Mouse (Mus musculus) monocyte, adult 5-6 weeks (primary cell): ENCODE results near the gene Traf2. TPM values are rescaled to one million over a fixed set of nuclear protein-coding genes. Genes with fewer than 3 reads are reported as not detected.

Source experiments
- ATAC-seq: fragments of 153-309, 156-312 bp; replicated peaks from 2 replicates; pipeline ENCODE4 v1.8.0; 2017; ENCODE audit warnings: mild to moderate bottlenecking; ENCODE audit not compliant: low TSS enrichment, insufficient number of reproducible peaks, severe bottlenecking, poor library complexity, low FRiP score
- total RNA-seq: library from RNA; stranded (forward); fragments of 200-1000, 200-491, 200-594 nt; gene quantifications from 3 replicates; pipeline ENCODE4 v1.2.3, GENCODE M21; 2017

Traf2 gene
- total RNA-seq, result 16.6 to 29.4 TPM (median 18.0 TPM) in 3 replicates

DNA sequence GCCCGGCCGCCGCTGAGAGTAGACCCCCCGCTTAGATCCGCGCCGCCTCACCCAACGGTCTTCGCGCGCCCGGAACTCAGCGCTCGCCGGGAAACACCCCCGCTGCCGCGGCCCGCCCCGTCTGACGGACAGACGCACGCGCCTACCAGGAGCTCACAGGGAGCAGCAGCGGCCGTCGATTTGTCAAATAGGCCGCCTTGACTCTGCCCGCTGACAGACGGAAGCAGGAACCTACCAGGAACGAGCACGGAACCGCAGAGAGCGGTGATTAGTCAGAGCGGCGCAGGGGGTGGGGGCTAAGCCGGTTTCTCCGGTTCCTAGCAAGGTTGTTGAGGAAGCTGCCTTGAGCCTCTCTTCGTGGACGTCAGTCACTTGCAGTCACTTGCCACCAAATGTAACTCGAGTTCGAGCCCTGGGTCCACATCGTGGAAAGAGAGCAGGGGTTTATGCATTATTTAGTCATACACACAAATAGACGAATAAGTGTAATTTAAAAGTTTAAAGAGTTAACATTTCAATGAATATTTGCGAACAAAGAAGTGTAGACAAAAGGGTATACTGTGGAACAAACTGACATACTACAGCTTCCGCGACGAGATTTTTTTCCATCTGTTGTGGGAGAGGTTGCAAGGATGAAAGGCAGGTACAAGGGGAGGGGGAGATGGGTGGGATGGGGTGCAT lies at the start of gene Traf2:
TSS of gene Traf2 (minus strand) at position 130 of the 681 bp plus-strand sequence.
- peak; percentile 98 for ATAC-seq

DNA sequence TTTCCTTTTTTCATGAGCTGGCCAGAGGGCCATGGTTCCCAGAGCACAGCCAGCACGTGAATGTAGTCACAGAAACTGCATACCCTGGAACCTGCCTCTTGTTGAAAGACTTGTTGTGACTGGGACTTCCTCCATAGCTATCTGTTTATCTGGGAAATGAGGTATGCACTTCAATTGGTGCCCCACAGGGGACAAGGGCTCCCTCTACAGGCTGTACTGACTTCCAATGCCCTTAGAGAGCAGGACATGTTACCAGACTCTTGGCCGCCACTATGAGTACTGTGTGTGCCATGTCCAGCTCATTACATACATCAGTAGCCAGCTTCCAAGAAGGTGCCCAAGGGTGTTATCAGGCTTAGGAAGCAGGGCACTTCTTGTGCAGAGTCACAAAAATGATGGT lies 45.1 kb upstream of the Traf2 start:
- ATAC-seq, result no peak

DNA sequence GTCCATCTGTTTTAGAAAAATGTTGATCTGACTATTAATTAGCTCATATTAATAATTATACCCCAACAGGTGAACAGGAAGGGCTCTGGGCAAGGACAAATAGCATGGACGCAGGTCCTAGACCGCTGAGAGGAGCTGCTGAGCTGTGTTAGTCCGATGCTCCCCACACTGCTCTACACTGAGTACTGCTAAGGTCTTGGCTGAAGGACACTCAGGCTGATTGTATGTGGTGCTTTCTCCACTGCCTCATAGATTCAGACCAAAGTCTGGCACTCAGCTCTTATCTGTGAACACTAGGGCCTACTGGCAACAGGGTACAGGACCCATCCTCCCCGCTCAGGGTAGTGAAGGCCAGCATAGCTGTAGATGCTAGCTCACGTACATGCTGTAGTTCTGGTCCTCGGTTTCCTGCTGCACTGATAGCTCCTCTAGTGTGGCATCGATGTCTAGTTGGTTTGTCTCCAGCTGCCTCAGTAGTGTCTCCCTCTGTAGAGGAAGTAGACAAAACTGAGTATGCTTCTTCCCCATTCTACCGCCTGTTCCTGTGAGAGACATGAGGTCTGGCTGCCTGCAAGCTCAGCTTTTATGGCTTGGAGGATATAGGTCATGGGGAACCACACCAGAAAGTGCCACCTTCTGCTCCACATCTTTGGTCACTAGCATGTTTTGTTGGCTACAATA lies 41.6 kb upstream of the Traf2 start:
- ATAC-seq, result no peak

DNA sequence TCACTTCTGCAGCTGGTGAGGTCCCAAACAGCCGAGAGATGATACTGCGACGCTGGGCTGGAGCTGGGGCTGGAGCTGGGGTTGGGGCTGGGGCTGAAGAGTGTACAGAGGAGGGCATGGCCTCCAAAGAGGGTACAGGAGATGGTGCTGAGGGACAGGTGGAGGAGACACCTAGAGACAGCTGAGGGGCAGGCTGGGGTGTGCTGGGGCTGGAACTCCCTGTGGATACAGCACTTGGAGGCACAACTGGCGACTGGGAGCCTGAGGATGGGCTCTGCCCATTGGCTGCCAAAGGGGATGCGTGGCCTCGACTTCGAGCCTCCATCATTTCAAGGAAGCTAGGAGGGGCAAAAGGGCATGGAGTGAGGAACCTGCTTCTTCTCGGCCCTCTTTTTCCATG lies 40.5 kb upstream of the Traf2 start:
- ATAC-seq, result no peak

DNA sequence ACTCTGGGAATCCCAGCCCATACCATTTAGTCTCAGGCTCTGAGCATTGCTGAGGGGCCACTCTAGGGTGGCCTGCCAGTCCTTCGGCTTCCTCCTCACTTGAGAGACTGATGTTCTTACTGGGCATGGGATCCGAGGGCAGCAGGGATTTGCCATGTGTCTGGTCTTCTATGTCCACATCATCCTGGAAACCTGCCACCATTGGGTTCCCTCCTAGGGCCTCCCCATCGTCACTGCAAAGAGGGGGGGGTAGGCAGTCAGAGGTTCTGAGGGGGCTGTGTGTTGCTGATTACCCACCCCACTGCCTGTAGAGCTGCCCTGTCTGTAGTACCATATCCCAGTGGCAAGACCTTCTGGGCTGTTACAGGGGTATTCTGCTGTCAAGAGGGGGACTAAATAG lies 38.9 kb upstream of the Traf2 start:
- no peak for ATAC-seq

DNA sequence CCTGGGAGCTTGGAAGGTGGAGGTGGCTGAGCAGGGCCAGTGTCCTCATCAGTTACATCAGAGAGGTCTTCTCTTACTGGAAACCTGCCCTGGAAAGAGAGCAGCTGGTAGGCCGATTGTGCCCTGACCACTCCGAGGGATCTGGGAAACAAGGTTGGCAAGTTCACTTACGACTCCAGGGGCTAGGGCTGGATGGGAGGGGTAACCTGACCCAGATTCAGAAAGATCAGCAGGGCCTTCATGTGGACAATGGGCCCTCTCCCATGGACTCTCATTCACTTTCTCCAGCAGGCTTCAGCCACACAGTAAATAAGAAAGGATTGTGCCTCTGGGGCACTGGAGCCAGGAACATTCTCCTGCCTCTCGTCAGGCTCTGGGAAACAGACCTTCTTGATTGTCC lies 38.1 kb upstream of the Traf2 start:
- no peak for ATAC-seq

DNA sequence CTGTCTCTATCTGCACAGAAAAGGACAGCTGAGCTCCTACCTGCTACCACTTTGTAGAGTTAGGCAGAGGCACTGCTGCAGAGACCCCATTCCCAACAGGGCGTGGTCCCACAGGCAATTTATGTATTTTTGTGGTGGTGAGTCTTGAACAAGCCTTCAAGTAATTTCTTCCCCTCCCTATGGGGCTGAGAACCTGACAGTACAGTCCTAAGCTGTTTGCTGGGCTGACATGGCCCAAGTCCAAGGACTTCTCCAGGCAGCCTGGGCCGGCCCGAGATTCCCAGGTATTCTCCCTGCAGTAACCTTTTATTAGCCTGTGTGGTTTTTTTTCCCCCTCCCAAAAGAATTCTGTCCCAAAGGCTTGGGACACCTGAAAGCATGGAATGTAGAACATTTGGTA lies 37.4 kb upstream of the Traf2 start:
- no peak for ATAC-seq

DNA sequence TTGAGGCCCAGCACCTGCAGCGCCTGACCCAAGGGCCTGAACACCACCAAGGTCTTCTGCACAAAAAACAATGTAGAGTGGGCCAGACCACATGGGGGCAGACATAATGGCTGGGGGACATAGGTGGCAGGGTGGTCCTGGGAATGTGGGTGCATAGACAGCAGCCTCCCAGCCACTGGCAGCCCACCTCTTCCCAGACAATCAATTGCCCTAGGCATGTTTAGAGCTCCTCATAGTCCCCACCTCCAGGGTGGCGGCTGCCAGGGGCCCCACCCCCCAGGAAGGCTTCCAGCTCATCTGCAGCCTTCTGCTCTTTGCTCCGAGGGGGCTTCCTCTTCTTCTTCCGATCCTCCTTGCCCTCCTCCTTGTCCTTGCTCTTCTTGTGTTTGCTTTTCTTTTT lies 36.8 kb upstream of the Traf2 start:
- no peak for ATAC-seq

DNA sequence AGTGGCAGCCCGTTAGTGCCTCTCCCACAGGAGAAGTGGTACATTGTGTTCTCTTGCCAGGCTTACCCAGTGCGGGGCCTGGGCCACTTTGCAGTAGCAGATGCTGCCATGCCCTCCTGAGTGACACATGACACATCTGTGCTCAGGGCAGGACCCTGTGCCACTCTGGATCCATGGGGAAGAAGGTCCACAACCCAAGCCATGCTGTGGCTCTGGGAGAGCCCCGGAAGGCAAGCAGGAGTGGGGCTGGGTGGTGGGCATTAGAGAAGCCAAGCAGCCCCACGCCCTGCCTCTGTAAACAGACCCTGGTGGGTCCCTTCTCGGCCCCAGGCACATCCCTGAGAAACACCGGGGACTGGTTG lies 36.4 kb upstream of the Traf2 start:
- no peak for ATAC-seq

DNA sequence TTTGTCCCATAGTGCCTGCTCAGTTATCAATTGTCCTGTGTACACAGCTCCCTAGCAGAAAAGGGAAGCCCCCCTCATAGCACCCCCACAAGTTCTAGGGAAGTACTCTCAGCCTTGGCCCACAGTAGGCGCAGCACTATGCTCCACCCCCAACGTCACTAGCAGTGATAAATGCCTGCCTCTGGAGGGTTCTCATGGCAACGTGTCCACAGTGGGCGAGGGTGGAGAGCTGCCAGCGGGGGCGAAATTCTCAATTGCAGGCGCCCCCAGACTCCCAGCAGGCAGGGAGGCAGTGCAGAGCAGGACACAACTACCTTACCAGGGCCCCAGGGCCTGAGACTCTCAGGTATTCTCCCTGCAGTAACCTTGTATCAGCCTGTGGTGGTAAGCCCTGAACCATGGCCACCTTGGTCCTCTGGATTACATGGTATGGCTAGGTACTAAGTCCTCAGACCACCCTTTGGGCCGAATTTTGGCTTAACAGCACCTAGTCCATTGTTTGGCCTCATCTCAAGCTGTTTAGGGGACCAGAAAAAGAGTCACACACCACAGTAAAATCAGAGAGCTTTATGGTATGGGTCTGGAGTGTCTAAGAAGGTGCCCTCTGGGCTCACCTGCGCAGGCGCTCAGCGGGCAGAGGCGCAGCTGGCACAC lies 35.9 kb upstream of the Traf2 start:
- ATAC-seq, result no peak

DNA sequence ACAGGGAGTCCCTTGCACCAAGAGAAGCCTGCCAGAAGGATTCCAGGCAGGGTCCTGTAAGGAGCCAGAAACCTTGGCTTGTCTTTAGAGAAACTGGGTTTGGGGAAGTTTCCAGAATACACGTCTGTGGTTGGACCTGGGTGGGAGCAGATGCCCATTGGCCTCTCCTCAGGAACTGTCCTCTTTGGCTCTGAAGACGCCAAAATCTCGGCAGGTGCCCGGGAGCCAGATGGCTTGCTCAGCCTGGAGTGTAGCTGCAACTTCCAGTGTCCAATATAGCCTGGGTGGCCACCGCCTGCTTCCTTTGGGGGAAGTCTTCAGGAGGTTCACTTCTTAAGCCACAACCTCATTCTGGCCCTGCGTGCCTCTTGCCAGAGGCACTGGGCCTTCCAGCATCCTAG lies 35.2 kb upstream of the Traf2 start:
- no peak for ATAC-seq

DNA sequence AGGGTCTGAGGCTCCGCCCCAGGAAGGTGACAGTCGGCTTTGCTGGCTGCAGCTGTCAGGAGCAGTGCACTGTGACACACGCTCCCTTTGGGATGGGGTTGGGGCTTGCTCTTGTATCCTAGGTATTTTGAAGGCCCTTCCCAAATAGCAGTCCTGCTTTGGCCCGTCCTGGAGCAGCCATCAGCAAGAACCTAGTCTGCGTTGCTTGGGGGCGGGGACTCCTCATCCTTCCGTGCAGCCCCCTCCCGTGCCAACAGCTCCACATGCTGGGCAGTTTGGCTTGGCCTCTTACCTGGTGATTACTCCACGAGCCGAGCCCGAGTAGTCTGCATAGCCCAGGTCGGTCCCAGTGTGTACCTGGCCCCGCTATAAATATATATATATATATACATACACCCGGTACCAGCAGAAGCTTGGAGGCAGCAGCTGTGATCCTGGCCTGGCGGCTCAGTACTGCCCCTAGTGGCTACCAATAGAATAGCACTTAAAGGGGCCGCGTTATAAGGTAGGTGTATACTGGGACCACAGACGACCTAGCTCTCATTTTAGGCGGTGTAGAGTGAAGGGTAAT lies 34.6 kb upstream of the Traf2 start, which contains the start of gene Ajm1:
TSS of gene Ajm1 (minus strand) at position 464 of the 571 bp plus-strand sequence.
- peak; percentile 73 for ATAC-seq

DNA sequence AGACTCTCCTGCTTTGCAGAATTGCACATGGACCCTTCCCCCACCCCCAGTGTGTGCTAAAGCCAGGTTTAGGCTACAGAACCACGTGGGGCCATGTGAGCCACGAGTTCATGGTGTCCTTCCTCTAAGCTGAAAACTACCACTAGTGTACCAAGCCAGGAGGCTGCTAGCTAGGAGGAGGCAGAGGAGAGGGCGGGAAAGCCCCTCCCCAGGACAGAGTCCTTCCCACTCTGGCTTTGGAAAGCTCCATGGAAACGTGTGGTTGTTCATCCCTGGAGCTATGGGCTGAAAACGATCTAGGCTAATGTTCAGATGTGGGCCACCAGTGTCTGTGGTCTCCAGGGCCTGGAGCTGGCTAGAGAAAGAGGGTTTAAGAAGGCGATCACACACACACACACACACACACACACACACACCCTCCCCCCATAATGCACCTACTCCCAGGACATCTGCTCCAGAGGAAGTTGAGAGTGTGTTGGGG lies 33.9 kb upstream of the Traf2 start:
- ATAC-seq, result no peak

DNA sequence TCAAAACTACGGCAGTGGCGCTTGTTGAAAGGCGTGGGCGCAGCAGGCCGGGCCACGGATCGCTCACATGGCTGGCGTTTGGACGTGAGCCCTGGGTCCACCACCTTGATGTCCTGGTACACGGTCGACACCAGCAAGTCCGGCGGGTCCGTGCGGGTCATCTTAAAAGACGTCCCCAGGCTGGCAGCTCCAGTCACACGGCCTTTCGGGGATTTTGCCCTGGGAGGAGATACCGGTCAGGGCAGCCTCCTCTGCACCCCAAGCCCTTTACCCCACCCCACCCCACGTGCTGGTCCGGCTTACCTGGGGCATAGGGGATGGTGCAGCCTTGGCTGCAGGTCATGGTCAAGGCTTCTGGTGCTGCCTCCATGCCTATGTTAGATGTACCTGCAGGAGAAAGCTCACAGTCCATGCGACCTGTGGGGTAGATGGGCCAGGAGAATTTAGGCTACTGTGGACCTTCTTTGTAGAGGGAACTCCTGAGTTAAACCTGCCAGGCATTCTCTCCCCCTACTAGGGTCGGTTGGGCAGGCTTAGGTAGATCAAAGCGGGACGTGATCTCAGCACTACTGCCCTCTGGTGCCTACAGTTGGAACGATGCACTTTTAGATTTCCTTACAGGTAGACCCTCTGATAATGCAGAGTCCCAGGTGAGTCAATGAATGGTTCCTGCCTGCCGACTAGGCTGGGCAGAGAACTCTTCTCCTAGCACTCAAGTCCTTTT lies 33.2 kb upstream of the Traf2 start:
- no peak for ATAC-seq

DNA sequence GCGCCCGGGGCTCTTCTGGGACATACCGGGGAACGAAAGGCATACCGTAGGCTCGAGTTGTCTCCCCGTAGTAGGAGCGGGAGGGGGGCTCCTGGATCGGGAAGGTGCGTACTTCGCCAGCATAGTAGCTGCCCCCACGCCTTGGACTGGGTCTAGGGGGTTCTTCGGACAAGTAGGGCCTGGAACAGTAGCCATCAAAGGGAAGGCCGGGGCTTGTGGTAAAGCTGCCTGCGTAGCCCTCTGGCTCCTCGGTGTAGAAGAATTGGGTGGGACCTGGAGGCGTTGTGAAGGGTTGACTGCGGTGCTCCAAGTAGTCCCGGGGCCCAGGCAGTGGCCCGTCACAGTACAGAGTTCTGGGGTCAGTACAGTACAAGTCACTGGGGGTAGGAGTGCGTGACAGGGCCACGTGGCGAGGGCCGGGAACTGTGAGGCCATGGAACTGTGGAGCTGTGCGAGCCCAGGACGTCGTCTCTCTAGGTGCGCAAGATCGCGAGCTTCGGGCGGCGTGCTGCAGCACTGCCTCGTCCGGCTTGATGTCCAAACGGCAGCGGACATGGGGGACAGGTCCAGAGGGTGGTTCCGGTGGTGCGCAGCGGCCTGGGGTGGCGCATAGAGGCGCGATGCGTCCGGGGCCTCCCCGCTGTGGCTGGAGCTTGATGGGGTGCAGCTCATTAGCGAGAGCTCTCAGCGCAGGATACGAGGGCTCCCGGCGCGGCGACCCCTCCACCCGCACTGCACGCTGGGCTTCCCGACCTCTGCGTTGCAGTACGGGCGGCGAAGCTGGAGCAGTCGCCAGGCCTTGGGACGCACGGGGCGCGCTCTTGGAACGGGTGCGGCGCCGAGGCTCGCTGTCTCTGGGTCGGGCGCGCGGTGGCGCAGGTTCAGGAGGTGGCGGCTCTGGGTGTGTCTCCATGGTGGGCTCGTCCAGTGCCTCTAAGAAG lies 32.3 kb upstream of the Traf2 start:
- ATAC-seq, result no peak

DNA sequence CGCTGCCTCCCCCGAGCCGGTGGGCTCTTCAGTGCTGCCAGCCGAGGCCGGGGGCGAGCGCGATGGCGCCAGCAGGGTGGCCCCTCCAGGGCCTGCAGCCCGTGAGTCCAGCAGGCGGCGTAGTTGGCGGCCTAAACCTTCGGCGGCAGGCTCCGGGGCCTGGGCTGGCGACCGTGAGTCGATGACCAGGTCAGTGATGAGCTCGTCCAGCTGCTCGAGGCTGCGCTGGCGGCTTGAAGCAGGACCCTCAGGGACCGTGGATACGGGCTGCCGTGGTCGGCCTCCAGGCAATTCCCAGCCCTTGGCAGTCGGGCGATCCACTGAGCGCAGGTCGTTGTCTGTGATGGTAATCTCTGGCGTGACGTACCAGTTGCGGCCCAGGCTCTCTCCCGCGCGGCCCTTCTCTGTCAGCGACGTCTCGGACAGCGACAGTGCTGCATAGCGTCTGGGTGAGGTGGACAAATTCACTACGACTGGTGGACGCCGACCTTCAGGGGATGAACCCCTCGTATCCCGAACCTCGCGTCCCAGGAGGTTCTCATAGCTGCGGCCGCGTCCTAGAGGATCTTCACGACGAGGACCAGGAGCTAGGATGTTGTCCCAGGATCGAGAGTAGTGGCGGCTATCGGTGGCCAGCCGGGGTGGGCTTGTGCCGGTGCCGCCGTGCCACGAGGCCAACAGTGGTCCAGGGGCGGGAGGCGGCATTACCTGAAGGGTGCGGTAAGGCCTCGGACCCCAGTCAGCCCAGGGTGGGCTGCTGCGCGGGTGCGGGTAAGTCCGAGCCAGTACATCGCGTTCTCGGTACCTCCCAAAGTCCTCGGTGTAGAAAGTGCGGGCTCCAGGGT lies 31.4 kb upstream of the Traf2 start:
- ATAC-seq, result no peak
